In genomic region chr17:31033251-31033650, GRCm38 (mm10) we compare ENCODE assay signal across 13 mouse cellular contexts. TPM values are rescaled to one million over a fixed set of nuclear protein-coding genes. Genes with fewer than 3 reads are reported as not detected.
A peak's percentile ranks its signal among the peaks of the same experiment; 100 is the strongest.
DNase-seq lines count a peak whose midpoint lies in the region; ATAC-seq and TF ChIP-seq lines count a peak whose summit lies in the region.
"Had no signal": no experiment of that assay in that cellular context is flagged by ENCODE, and none has a peak within 500 bp of the region (broad histone marks: within the 10 kb centered on the region; RNA-seq: fewer than 3 reads in every experiment).

No protein-coding gene starts in this region.

- TF ChIP-seq CTCF in E14TG2a.4 (conservative IDR thresholded peaks at IDR 0.05; ENCODE audit: low read length) = no peak
- TF ChIP-seq CTCF in liver, postnatal 0 days (IDR thresholded peaks at IDR 0.05; ENCODE audit: low read depth) = no peak

- WGBS in heart, embryonic 15.5 days = 79% methylated on average over 2 of the region's 2 CpGs
- 61% methylated on average over 2 of the region's 2 CpGs for WGBS in embryonic facial prominence, embryonic 10.5 days
- WGBS in liver, postnatal 0 days (ENCODE audit: insufficient replicate concordance) = 61% methylated on average over 2 of the region's 2 CpGs
- WGBS in limb, embryonic 10.5 days = 82% methylated on average over 2 of the region's 2 CpGs

- no peaks in the 10 kb centered on the region for H3K27me3 ChIP-seq in heart, embryonic 15.5 days
- H3K27me3 ChIP-seq in E14TG2a.4 (ENCODE audit: insufficient read depth, low read length) = peaks cover 21% of the 10 kb centered on the region
- H3K27me3 ChIP-seq in embryonic facial prominence, embryonic 10.5 days (replicated peaks; ENCODE audit: low read depth, poor library complexity, severe bottlenecking) = no peaks in the 10 kb centered on the region
- H3K27me3 ChIP-seq in liver, postnatal 0 days (ENCODE audit: insufficient read depth, low read length) = no peaks in the 10 kb centered on the region
- no peaks in the 10 kb centered on the region for H3K27me3 ChIP-seq in limb, embryonic 10.5 days (ENCODE audit: low read depth, poor library complexity, severe bottlenecking)
- H3K27me3 ChIP-seq: CH12.LX; intestine, embryonic 15.5 days; lung, embryonic 15.5 days had no signal

- TF ChIP-seq EP300 in liver, postnatal 0 days (IDR thresholded peaks at IDR 0.05; ENCODE audit: low read depth) = no peak

- peaks cover 20% of the 10 kb centered on the region for H3K4me1 ChIP-seq in heart, embryonic 15.5 days (replicated peaks)
- peaks cover 35% of the 10 kb centered on the region for H3K4me1 ChIP-seq in E14TG2a.4 (replicated peaks; ENCODE audit: low read depth, low read length)
- H3K4me1 ChIP-seq in embryonic facial prominence, embryonic 10.5 days = peaks cover 30% of the 10 kb centered on the region
- H3K4me1 ChIP-seq in liver, postnatal 0 days (ENCODE audit: insufficient read depth) = peaks cover 37% of the 10 kb centered on the region
- H3K4me1 ChIP-seq in limb, embryonic 10.5 days = 0 out of 2 replicates have a peak, but pooled peaks cover 8% of the 10 kb centered on the region
- H3K4me1 ChIP-seq: intestine, embryonic 15.5 days; lung, embryonic 15.5 days had no signal

- no peak overlapping the region for H3K4me3 ChIP-seq in heart, embryonic 15.5 days
- H3K4me3 ChIP-seq in E14TG2a.4 (replicated peaks; ENCODE audit: low read length) = peak overlapping the region; percentile 39; the same call in 1 of the 2 replicates
- H3K4me3 ChIP-seq in embryonic facial prominence, embryonic 10.5 days = no peak overlapping the region
- H3K4me3 ChIP-seq in liver, postnatal 0 days (ENCODE audit: low read depth, low read length) = no peak overlapping the region
- H3K4me3 ChIP-seq in limb, embryonic 10.5 days = no peak overlapping the region
- H3K4me3 ChIP-seq: intestine, embryonic 15.5 days; lung, embryonic 15.5 days had no signal

- H3K9me3 ChIP-seq in heart, embryonic 15.5 days (replicated peaks) = no peaks in the 10 kb centered on the region
- peaks cover 12% of the 10 kb centered on the region for H3K9me3 ChIP-seq in E14TG2a.4 (ENCODE audit: low read length)
- H3K9me3 ChIP-seq in embryonic facial prominence, embryonic 10.5 days = peaks cover 6% of the 10 kb centered on the region; the same call in 1 of the 2 replicates
- H3K9me3 ChIP-seq in liver, postnatal 0 days (ENCODE audit: low read length) = 0 out of 2 replicates have a peak, but pooled peaks cover 7% of the 10 kb centered on the region
- H3K9me3 ChIP-seq in limb, embryonic 10.5 days (replicated peaks) = no peaks in the 10 kb centered on the region
- H3K9me3 ChIP-seq: intestine, embryonic 15.5 days; lung, embryonic 15.5 days had no signal

- no peak overlapping the region for H3K9ac ChIP-seq in heart, embryonic 15.5 days
- H3K9ac ChIP-seq in liver, postnatal 0 days (replicated peaks) = no peak overlapping the region
- H3K9ac ChIP-seq: intestine, embryonic 15.5 days; lung, embryonic 15.5 days had no signal

- H3K4me2 ChIP-seq in heart, embryonic 15.5 days = no peak overlapping the region
- no peak overlapping the region for H3K4me2 ChIP-seq in liver, postnatal 0 days (ENCODE audit: low read depth, low read length)
- H3K4me2 ChIP-seq: intestine, embryonic 15.5 days; lung, embryonic 15.5 days had no signal

- no peaks in the 10 kb centered on the region for H3K36me3 ChIP-seq in heart, embryonic 15.5 days
- no peaks in the 10 kb centered on the region for H3K36me3 ChIP-seq in E14TG2a.4 (ENCODE audit: insufficient read depth, low read length)
- no peaks in the 10 kb centered on the region for H3K36me3 ChIP-seq in embryonic facial prominence, embryonic 10.5 days (replicated peaks)
- no peaks in the 10 kb centered on the region for H3K36me3 ChIP-seq in liver, postnatal 0 days (replicated peaks; ENCODE audit: insufficient read depth, low read length)
- H3K36me3 ChIP-seq in limb, embryonic 10.5 days = no peaks in the 10 kb centered on the region
- H3K36me3 ChIP-seq: intestine, embryonic 15.5 days; lung, embryonic 15.5 days had no signal

- H3K27ac ChIP-seq in heart, embryonic 15.5 days = peak overlapping the region; percentile 53; the same call in 1 of the 2 replicates
- peak overlapping the region; percentile 20; the same call in 1 of the 2 replicates for H3K27ac ChIP-seq in embryonic facial prominence, embryonic 10.5 days (replicated peaks)
- H3K27ac ChIP-seq in liver, postnatal 0 days (ENCODE audit: low read depth) = 0 out of 2 replicates have a peak overlapping the region, but pooled peaks have one; percentile 4
- H3K27ac ChIP-seq in limb, embryonic 10.5 days = no peak overlapping the region
- H3K27ac ChIP-seq: intestine, embryonic 15.5 days; lung, embryonic 15.5 days had no signal

- no peak for ATAC-seq in heart, embryonic 15.5 days (replicated peaks; ENCODE audit: insufficient number of reproducible peaks, insufficient read depth, low FRiP score, low read depth)
- ATAC-seq in liver, postnatal 0 days = no peak
- ATAC-seq: activated CD4-positive, CD25-positive, alpha-beta regulatory T cell, adult 4 months; intestine, embryonic 15.5 days had no signal

- no peak for DNase-seq in heart, adult 18-20 months
- no peak for DNase-seq in embryonic facial prominence, embryonic 10.5 days (ENCODE audit: low spot score)
- DNase-seq in liver, postnatal 0 days = no peak
- no peak for DNase-seq in limb, embryonic 10.5 days (ENCODE audit: low spot score)
- DNase-seq in T-cell, adult 2 months (ENCODE audit: low spot score) = no peak
- DNase-seq in cerebellum, postnatal 36 days = no peak
- DNase-seq: kidney, postnatal 25 days had no signal

RNA-seq across cellular contexts. Expression of gene Abcg1, which starts 24.2 kb away (rescaled TPM):
- polyA plus RNA-seq in heart, embryonic 15.5 days (2015; fragmentation: Nextera tagmentation; extraction: Ambion mirVana) = 10.4 and 12.1 TPM in 2 replicates
- total RNA-seq in heart, adult 18-20 months (2021) = 1 to 10 TPM; 7.9 to 8.9 TPM
- 8.2 and 10.1 TPM in 2 replicates for polyA plus RNA-seq in embryonic facial prominence, embryonic 10.5 days (2016; fragmentation: Nextera tagmentation; extraction: Ambion mirVana)
- polyA plus RNA-seq in liver, postnatal 0 days (2015; fragmentation: Nextera tagmentation; extraction: Ambion mirVana) = 8.9 and 9.4 TPM in 2 replicates
- polyA plus RNA-seq in limb, embryonic 10.5 days (2016; fragmentation: Nextera tagmentation; extraction: Ambion mirVana) = 4.1 and 5.0 TPM in 2 replicates
